Mouse (Mus musculus) liver, adult (tissue): ENCODE measurements at regions not wholly inside any gene's neighbourhood (a gene's known extent, or its start where the extent isn't known, plus 50 kb on each side); places are given as distances from the start of the nearest gene placed in this dataset.

Experiments used
- GATA4 ChIP-seq: IDR thresholded peaks from 2 replicates; pipeline ENCODE4 v1.6.1; 2014; ENCODE audit warnings: mild to moderate bottlenecking, low read length; ENCODE audit not compliant: insufficient replicate concordance

DNA sequence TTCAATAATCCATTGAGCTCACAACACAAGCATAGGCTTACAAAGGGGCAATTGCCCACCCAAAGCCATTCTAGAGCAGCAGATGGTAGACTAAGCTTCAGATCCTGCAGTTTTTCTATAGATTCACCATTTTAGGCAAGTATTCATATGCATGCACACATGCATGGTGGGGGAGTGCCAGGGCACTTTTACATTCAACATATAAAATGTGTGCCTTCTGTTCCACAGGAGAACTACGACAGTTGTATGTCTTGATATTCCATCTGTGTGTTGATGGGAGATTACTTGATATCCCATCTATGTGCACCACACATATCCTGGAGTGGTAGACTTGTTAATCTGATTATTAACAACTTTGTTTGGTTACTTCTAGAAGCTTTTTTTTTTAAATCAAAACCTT lies 334.0 kb downstream of the Lrig3 start:
- no peak for TF ChIP-seq GATA4

DNA sequence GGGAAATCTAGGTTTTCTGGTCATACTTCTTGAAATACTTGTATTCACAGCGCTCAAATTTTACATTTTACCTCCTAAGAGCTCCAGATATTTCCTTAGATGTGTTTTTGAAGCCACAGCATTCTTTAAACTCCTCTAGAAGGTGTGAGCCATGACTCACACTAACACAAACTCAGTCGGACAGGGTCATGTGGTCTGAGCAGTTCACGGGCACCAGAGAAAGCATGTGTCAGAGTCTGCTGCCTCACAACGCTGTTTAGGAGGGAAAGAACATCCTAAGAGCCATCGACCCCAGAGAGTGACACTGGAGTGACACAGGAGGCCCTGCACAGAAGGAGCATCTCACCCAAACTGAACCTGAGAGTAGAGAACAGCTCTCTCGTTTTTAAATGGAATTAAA lies 332.2 kb downstream of the Lrig3 start:
- no peak for TF ChIP-seq GATA4

DNA sequence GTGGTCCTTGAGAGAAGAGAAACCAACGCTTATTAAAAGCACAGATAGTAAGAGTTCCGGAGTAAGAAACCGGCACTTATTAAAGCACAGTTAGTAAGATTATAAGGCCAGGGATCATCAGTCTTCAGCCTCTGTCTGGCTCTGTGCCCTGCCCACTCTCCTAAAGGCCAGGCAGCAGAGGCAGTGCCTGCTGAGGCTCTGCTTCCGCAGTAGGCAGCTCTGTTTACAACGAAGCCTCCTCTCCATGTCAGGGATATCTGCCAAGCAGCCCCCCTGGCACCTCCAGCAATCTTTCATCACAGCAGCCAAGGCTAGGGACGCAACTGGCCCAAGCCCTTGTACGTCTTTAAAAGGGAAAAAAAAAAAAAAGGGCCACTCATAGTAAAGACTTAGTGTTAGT lies 329.9 kb downstream of the Lrig3 start:
- TF ChIP-seq GATA4 = no peak

DNA sequence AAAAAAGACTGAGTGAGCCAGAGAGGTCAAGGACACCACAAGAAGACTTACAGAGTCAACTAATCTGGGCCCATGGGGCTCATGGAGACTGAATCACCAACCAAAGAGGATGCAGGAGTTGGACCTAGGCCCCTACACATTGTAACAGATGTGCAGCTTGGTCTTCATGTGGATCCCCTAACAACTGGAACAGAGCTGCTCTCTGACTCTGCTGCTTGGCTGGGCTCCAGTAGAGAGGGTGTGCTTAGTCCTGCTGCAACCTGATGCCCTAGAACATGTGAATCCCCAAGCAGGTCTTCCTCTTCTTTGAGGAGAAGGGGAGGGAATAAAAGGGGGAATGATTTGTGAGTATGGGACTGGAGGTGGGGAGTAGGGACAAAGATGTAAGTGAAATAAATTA lies 325.8 kb downstream of the Lrig3 start:
- TF ChIP-seq GATA4 = no peak

DNA sequence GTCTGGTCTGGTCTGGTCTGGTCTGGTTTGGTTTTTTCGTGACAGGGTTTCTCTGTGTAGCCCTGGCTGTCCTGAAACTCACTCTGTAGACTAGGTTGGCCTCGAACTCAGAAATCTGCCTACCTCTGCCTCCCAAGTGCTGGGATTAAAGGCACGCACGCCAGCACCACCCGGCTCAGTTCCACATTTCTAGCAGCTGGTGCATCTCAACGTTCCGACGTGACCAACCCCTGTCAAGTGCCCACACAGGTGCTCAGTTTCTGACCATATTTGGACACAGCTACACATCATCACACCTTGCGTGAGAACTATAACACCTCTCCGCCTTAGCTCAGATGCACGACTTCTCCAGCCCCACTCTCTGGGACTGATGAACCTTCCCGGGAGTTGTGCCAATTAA lies 304.4 kb downstream of the Lrig3 start:
- TF ChIP-seq GATA4 = no peak

DNA sequence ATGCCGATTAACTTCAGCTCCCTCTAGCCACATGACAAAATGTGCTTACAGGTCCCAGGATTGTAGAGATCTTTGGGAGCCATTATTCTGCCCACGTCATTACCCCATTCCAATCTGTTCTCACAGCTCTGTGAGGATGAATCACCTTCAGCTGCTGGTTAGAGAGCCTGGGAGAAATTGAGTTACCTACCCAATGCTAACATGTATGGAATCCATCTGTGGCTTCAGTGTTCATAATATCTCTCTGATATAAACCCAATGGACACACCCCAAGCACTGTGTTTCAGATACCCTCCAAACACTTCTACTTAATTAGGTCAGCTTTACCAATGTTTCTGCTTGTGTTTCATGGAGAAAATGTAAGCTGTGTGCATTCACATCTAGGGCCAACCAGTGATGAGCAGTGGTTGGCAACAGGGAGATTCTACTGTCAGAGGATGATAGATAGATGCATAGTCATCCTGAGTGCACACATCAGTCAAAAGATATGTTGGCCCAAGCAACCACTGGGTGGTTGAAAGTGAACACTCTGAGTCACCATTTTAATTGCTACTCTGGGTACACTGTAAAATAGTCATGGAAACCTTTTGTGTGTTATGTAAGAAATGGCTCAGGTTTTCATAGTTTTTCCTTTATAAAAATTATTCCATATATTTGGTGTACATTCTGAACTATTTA lies 301.5 kb downstream of the Lrig3 start:
- TF ChIP-seq GATA4 = no peak

DNA sequence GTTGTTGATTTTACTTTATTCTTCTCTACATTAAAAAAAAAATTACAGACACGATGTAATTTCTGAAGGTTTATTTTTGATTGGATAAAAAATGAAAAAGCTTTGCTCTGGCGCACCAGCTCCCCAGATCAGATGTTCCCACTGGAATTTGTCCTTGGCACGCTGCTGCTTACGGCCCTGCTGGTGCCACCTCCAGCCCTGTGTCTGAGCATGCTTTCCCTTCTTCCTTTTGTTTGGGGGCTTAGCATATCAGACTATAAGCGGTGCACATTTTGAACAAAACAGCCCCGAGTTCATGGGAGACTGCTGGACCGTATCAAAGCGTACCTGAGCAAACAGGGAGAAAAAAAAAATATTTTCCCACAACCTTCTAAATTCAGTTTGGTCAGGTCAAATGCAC lies 291.2 kb downstream of the Lrig3 start:
- TF ChIP-seq GATA4 = no peak

DNA sequence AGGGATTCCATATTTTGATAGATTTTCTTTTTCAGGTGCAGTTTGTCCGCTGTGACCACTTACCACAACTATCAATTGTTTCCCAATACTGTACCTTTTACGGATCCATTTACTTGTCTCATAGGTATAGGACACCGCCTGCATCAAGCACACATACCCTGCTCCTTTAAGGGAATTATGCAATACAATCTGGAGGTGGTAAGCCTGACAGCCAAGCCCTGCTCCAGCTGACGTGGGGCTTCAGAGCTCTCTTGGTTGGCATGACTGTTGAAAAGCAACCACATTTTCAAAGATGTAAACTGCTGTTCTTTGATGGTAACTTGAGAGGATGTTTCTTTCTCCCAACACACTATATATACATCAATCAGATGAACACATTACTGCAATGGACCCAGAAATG lies 288.2 kb downstream of the Lrig3 start:
- TF ChIP-seq GATA4 = no peak

DNA sequence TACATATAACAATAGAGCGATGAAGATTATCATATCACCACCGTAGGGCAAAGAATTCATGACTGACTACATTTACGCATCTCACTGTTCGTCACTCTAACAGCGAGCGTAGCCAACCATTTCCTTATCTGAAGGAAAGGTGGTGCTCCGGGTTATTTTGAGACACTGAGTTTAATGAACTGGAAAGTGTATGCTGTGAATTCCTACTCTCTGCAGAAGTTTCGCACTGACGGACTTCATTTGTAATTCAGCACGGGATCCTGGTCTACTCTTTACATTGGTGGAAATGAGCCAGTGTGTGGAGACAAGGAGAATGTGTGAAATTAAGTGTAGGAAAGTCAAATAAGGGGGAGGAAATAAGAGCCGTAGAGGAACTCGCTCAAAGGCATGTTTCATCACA lies 283.2 kb downstream of the Lrig3 start:
- no peak for TF ChIP-seq GATA4

DNA sequence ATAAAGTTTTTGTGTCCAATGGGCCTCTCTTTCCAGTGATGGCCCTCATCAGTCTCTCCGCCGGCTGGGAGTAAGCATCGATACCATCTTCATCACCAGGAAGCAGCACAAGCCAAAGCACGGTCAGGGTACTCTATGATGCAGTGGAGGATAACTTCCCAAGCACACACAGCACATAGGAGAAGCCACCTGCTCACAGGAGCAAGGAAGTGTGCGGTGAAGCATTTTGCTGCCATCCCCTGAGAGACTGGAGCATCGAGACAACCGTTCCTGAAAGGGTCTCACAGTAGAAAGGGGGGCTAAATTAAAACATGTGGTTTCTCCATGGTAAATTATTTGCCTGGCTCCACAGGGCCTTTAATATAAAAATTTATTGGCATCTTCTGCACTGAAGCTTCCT lies 277.1 kb downstream of the Lrig3 start:
- TF ChIP-seq GATA4 = no peak

DNA sequence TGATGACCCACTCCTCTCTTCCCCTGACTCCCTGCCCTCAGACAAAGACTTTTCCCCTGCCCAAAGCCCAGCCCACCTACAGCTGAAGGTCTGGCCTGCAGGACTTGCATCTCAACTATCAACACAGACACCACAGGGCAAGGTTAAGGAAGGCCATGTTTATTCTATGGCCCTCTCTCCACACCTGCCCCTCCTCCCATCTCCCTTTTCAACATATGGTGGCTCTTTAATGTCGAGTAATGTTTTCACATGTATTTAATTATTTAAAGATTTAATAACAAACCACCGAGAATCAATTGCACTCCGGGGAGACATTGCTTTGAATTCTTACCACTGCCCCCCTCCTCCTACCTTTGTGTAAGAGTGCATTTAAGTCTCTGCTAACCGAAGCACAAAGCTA lies 273.6 kb downstream of the Lrig3 start:
- TF ChIP-seq GATA4 = no peak
